Mouse (Mus musculus) erythroblast, embryonic 14.5 days (primary cell): ENCODE measurements around the gene Elmo2.

ENCODE experiments used
- GATA1 ChIP-seq: IDR thresholded peaks from 2 replicates; pipeline ENCODE4 v1.6.1; 2012; ENCODE audit warnings: low read length, inconsistent platforms, mixed read lengths
- TAL1 ChIP-seq: IDR thresholded peaks from 3 replicates; pipeline ENCODE4 v1.6.1; 2012; ENCODE audit warnings: low read length, inconsistent platforms, mixed read lengths

- TF ChIP-seq TAL1 (no peak), GATA1 (no peak)
These were observed 25.4 kb downstream of the Elmo2 start for GRCm38 (mm10) chr2:165300885-165301284.
